Mouse (Mus musculus): ENCODE results near the gene Rps12-ps3. TPM values are rescaled to one million over a fixed set of nuclear protein-coding genes. Genes with fewer than 3 reads are reported as not detected.
A peak's percentile ranks its signal among the peaks of the same experiment; 100 is the strongest.

Gene Rps12-ps3
- 118 and 135 TPM in 2 replicates for polyA plus RNA-seq (2012; rRNA removed)

- H3K27ac ChIP-seq (ENCODE audit: insufficient read depth, low read length) = no peak within 1 kb of the TSS
- no peak within 1 kb of the TSS for H3K4me3 ChIP-seq (ENCODE audit: insufficient read depth, low read length)
- TF ChIP-seq POLR2A (IDR thresholded peaks at IDR 0.05; ENCODE audit: extremely low read depth, insufficient read depth, low read length) = no peak
- no peak for TF ChIP-seq CTCF (IDR thresholded peaks at IDR 0.05; ENCODE audit: extremely low read depth, insufficient read depth, low read length)
- H3K4me1 ChIP-seq (ENCODE audit: control insufficient read depth, insufficient read depth, low read length) = no peaks in the 10 kb centered on the region
These were observed at the start of gene Rps12-ps3 for GRCm38 (mm10) chr19:59321990-59322389. Gene Rps12-ps3 (plus strand): TSS chr19:59322290.

GRCm38 (mm10) chr19:59273190-59273589 lies 48.9 kb upstream of the Rps12-ps3 start:
- H3K4me1 ChIP-seq (ENCODE audit: control insufficient read depth, insufficient read depth, low read length) = no peaks in the 10 kb centered on the region
- no peak for TF ChIP-seq POLR2A (IDR thresholded peaks at IDR 0.05; ENCODE audit: extremely low read depth, insufficient read depth, low read length)
- TF ChIP-seq CTCF (IDR thresholded peaks at IDR 0.05; ENCODE audit: extremely low read depth, insufficient read depth, low read length) = no peak
- H3K27ac ChIP-seq (ENCODE audit: insufficient read depth, low read length) = no peak overlapping the region
- no peak overlapping the region for H3K4me3 ChIP-seq (ENCODE audit: insufficient read depth, low read length)

- no peak overlapping the region for H3K27ac ChIP-seq (ENCODE audit: insufficient read depth, low read length)
- no peak overlapping the region for H3K4me3 ChIP-seq (ENCODE audit: insufficient read depth, low read length)
- TF ChIP-seq CTCF (IDR thresholded peaks at IDR 0.05; ENCODE audit: extremely low read depth, insufficient read depth, low read length) = no peak
- TF ChIP-seq POLR2A (IDR thresholded peaks at IDR 0.05; ENCODE audit: extremely low read depth, insufficient read depth, low read length) = no peak
- H3K4me1 ChIP-seq (ENCODE audit: control insufficient read depth, insufficient read depth, low read length) = no peaks in the 10 kb centered on the region
These were observed 45.7 kb upstream of the Rps12-ps3 start for GRCm38 (mm10) chr19:59276354-59276753.

- Histone ChIP-seq H3K4me1 (ENCODE audit: control insufficient read depth, insufficient read depth, low read length) (no peaks in the 10 kb centered on the region), H3K27ac (ENCODE audit: insufficient read depth, low read length) (no peak overlapping the region), H3K4me3 (ENCODE audit: insufficient read depth, low read length) (no peak overlapping the region)
- no peak for TF ChIP-seq CTCF (IDR thresholded peaks at IDR 0.05; ENCODE audit: extremely low read depth, insufficient read depth, low read length)
- TF ChIP-seq POLR2A (IDR thresholded peaks at IDR 0.05; ENCODE audit: extremely low read depth, insufficient read depth, low read length) = no peak
These were observed 41.2 kb upstream of the Rps12-ps3 start for GRCm38 (mm10) chr19:59280841-59281240.

GRCm38 (mm10) chr19:59282001-59282400 lies 40.1 kb upstream of the Rps12-ps3 start:
- Histone ChIP-seq H3K27ac (ENCODE audit: insufficient read depth, low read length) (no peak overlapping the region), H3K4me3 (ENCODE audit: insufficient read depth, low read length) (no peak overlapping the region), H3K4me1 (ENCODE audit: control insufficient read depth, insufficient read depth, low read length) (no peaks in the 10 kb centered on the region)
- TF ChIP-seq CTCF (IDR thresholded peaks at IDR 0.05; ENCODE audit: extremely low read depth, insufficient read depth, low read length) (no peak), POLR2A (IDR thresholded peaks at IDR 0.05; ENCODE audit: extremely low read depth, insufficient read depth, low read length) (no peak)

- no peaks in the 10 kb centered on the region for H3K4me1 ChIP-seq (ENCODE audit: control insufficient read depth, insufficient read depth, low read length)
- H3K4me3 ChIP-seq (ENCODE audit: insufficient read depth, low read length) = no peak overlapping the region
- no peak overlapping the region for H3K27ac ChIP-seq (ENCODE audit: insufficient read depth, low read length)
- TF ChIP-seq CTCF (IDR thresholded peaks at IDR 0.05; ENCODE audit: extremely low read depth, insufficient read depth, low read length) (no peak), POLR2A (IDR thresholded peaks at IDR 0.05; ENCODE audit: extremely low read depth, insufficient read depth, low read length) (no peak)
These were observed 33.0 kb upstream of the Rps12-ps3 start for GRCm38 (mm10) chr19:59289042-59289441.

GRCm38 (mm10) chr19:59289811-59290210 lies 32.3 kb upstream of the Rps12-ps3 start:
- H3K4me1 ChIP-seq (ENCODE audit: control insufficient read depth, insufficient read depth, low read length) = no peaks in the 10 kb centered on the region
- H3K4me3 ChIP-seq (ENCODE audit: insufficient read depth, low read length) = no peak overlapping the region
- TF ChIP-seq CTCF (IDR thresholded peaks at IDR 0.05; ENCODE audit: extremely low read depth, insufficient read depth, low read length) (no peak), POLR2A (IDR thresholded peaks at IDR 0.05; ENCODE audit: extremely low read depth, insufficient read depth, low read length) (no peak)
- H3K27ac ChIP-seq (ENCODE audit: insufficient read depth, low read length) = no peak overlapping the region

- TF ChIP-seq CTCF (IDR thresholded peaks at IDR 0.05; ENCODE audit: extremely low read depth, insufficient read depth, low read length) (no peak), POLR2A (IDR thresholded peaks at IDR 0.05; ENCODE audit: extremely low read depth, insufficient read depth, low read length) (no peak)
- no peak overlapping the region for H3K27ac ChIP-seq (ENCODE audit: insufficient read depth, low read length)
- H3K4me1 ChIP-seq (ENCODE audit: control insufficient read depth, insufficient read depth, low read length) = no peaks in the 10 kb centered on the region; the same call in 1 of the 2 replicates
- no peak overlapping the region for H3K4me3 ChIP-seq (ENCODE audit: insufficient read depth, low read length)
These were observed 29.8 kb upstream of the Rps12-ps3 start for GRCm38 (mm10) chr19:59292183-59292839.

- Histone ChIP-seq H3K4me3 (ENCODE audit: insufficient read depth, low read length) (no peak overlapping the region), H3K4me1 (ENCODE audit: control insufficient read depth, insufficient read depth, low read length) (no peaks in the 10 kb centered on the region), H3K27ac (ENCODE audit: insufficient read depth, low read length) (no peak overlapping the region)
- no peak for TF ChIP-seq POLR2A (IDR thresholded peaks at IDR 0.05; ENCODE audit: extremely low read depth, insufficient read depth, low read length)
These were observed 6.8 kb upstream of the Rps12-ps3 start for GRCm38 (mm10) chr19:59315308-59315707.

GRCm38 (mm10) chr19:59316571-59316970 lies 5.5 kb upstream of the Rps12-ps3 start:
- TF ChIP-seq POLR2A (IDR thresholded peaks at IDR 0.05; ENCODE audit: extremely low read depth, insufficient read depth, low read length) (no peak), CTCF (IDR thresholded peaks at IDR 0.05; ENCODE audit: extremely low read depth, insufficient read depth, low read length) (peak; percentile 61)
- H3K4me1 ChIP-seq (ENCODE audit: control insufficient read depth, insufficient read depth, low read length) = no peaks in the 10 kb centered on the region
- H3K27ac ChIP-seq (ENCODE audit: insufficient read depth, low read length) = no peak overlapping the region
- no peak overlapping the region for H3K4me3 ChIP-seq (ENCODE audit: insufficient read depth, low read length)
